Mouse (Mus musculus) lung, adult 2 months (tissue): ENCODE measurements at regions not wholly inside any gene's neighbourhood (a gene's known extent, or its start where the extent isn't known, plus 50 kb on each side); places are given as distances from the start of the nearest gene placed in this dataset.

Experiments
- DNase-seq: peaks from one replicate; pipeline ENCODE4 v3.0.0; 2022
- H3K4me1 ChIP-seq: fragments of 200-500 bp; 2 replicates; pipeline ENCODE4 v1.6.1; 2011; ENCODE audit warnings: low read length; ENCODE audit not compliant: control insufficient read depth, insufficient read depth
- H3K4me3 ChIP-seq: fragments of 200-500 bp; replicated peaks from 2 replicates; pipeline ENCODE3; 2011; ENCODE audit warnings: low read depth, mild to moderate bottlenecking, control low read depth, low read length; ENCODE audit errors: extremely low read depth
- CTCF ChIP-seq: fragments of 200-500 bp; IDR thresholded peaks from 2 replicates; pipeline ENCODE4 v1.5.1; 2011; ENCODE audit warnings: mild to moderate bottlenecking, low read length, control low read depth; ENCODE audit not compliant: insufficient read depth
- POLR2A ChIP-seq: fragments of 200-500 bp; IDR thresholded peaks from 2 replicates; pipeline ENCODE4 v1.6.1; 2011; ENCODE audit warnings: low read depth, mild to moderate bottlenecking, control low read depth, low read length, borderline replicate concordance; ENCODE audit errors: extremely low read depth
- WGBS: fragments of 180-500 bp; shearing (Covaris S2); methylation state at CpG from one replicate; pipeline ENCODE4 v1.1.7; 2018; 5-methylcytosine and 5-hydroxymethylcytosine counted together

DNA sequence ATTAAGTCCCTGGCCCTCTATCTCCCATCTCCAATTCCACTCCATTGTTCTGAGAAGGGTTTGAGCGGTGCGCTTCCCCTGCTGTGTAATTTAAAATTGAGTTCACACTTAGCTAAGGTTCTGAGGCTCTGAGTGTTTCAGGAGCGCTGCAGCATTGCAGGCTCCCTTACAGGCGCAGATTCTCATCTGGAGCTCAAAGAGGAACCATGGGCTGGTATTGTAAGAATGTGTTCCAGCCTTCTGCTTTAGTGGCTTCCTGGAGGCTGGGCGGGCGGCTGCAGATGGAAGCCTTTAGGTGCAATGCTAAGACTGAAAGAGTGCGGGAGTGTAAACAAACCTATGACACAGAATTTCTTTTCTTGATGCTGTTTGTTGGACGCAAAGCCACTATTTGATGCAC lies 177.8 kb downstream of the Insig2 start:
- TF ChIP-seq POLR2A = no peak
- no peak for TF ChIP-seq CTCF
- Histone ChIP-seq H3K4me3 (no peak overlapping the region), H3K4me1 (no peaks in the 10 kb centered on the region)
- no peak for DNase-seq
- WGBS = 42% methylated on average over 8 of the region's 8 CpGs

DNA sequence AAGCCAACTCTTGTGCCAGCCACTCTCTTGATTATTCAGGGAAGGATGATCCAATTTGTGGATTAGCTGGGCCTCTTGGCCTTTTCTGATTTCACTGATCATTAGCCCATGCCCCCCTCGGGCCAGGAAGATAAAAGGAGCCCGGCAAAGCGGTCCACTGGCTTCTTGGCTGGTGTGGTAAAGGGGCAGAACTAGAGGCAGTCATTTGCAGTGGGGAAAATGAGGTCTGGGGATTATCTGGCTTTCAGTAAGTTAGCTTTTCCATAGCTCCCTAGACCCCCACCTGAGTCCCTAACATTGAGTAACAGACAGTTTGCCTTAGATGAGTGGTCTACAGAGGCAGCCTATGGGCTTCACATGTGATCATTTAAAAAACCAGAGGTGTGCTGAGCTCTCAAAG lies 163.7 kb downstream of the Insig2 start:
- no peak overlapping the region for H3K4me3 ChIP-seq
- 39% methylated on average over 3 of the region's 3 CpGs for WGBS
- no peak for DNase-seq
- TF ChIP-seq CTCF (no peak), POLR2A (no peak)
- H3K4me1 ChIP-seq = no peaks in the 10 kb centered on the region

- H3K4me3 ChIP-seq = no peak overlapping the region
- no peak for DNase-seq
- H3K4me1 ChIP-seq = no peaks in the 10 kb centered on the region
- WGBS = 14% methylated on average over 3 of the region's 3 CpGs
- TF ChIP-seq POLR2A (no peak), CTCF (no peak)
Measured at GRCm38 (mm10) chr1:121176541-121176940, 155.8 kb downstream of the Insig2 start.

DNA sequence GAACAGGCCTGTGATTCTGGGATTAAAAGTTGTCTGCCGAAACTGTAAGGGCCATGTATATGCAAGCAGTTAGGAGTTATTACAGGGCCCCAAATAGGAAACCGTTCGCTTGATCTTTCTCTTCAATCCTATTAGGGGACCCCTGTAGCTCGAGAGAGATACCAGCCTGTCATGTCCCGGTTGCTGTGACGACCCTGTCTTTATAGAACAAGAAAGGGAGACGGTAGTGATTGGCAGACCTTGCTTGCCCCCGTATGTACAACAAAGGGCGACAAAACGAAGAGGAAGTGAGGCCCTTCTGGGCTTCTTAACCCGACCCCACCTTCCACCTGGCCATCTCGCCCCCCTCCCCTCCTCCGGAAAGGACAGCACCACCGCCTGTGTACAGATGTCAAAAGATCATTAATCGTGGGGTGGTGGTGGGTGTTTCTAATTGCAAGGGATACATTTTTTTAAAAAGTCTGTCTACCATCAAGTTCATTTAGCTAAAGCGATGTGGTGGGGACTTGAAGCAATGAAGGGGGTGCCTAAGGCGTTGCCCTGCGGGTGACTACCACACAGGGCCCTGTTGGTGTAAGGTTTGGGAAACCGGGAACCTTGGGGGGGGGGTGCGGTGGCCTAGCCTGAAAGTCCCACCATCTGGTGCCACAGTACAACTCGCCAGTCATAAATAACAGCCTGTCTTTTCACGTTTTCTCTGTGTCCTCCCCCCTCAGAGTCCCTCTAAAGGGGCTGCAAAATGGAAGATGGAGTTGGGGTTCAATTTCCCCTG lies 155.1 kb downstream of the Insig2 start:
- TF ChIP-seq POLR2A (no peak), CTCF (no peak)
- H3K4me1 ChIP-seq = no peaks in the 10 kb centered on the region
- H3K4me3 ChIP-seq = no peak overlapping the region
- no peak for DNase-seq
- 7% methylated on average over 22 of the region's 22 CpGs for WGBS

DNA sequence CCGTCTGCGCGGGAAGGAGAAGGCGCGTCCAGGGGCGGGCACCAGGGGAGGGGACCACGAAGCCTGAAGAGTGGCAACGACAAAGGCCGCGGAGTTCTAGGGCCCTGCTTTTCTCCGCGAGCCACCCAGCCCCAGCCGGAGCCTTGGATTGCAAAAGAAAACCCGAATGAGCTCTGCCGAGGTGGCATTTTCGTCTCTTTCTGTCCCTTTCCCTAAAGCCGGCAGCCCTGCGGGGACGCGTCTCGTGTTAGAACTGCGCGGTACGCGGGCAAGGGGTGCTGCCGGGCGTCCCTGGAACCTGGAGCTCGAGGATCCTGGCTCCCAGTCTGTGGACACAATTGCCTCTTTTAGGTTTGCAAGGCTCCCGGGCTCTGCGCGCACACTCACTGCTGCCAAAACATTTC lies 154.5 kb downstream of the Insig2 start:
- 3% methylated on average over 31 of the region's 31 CpGs for WGBS
- Histone ChIP-seq H3K4me1 (no peaks in the 10 kb centered on the region), H3K4me3 (no peak overlapping the region)
- DNase-seq = no peak
- TF ChIP-seq POLR2A (no peak), CTCF (no peak)

GRCm38 (mm10) chr1:121178611-121179245 lies 153.7 kb downstream of the Insig2 start:
- 5% methylated on average over 17 of the region's 17 CpGs for WGBS
- Histone ChIP-seq H3K4me3 (no peak overlapping the region), H3K4me1 (no peaks in the 10 kb centered on the region)
- TF ChIP-seq POLR2A (no peak), CTCF (no peak)
- DNase-seq = no peak

GRCm38 (mm10) chr1:121180273-121181030 lies 151.9 kb downstream of the Insig2 start:
- H3K4me3 ChIP-seq = no peak overlapping the region
- DNase-seq = peak; percentile 40
- 18% methylated on average over 20 of the region's 20 CpGs for WGBS
- TF ChIP-seq POLR2A (no peak), CTCF (peak; percentile 55)
- no peaks in the 10 kb centered on the region for H3K4me1 ChIP-seq

- Histone ChIP-seq H3K4me1 (no peaks in the 10 kb centered on the region), H3K4me3 (no peak overlapping the region)
- DNase-seq = no peak
- TF ChIP-seq POLR2A = no peak
- no peak for TF ChIP-seq CTCF
- 29% methylated on average over 2 of the region's 2 CpGs for WGBS
Measured at GRCm38 (mm10) chr1:121188895-121189294, 143.5 kb downstream of the Insig2 start.

GRCm38 (mm10) chr1:121194800-121195199 lies 137.6 kb downstream of the Insig2 start:
- DNase-seq = no peak
- WGBS = 79% methylated on average over 4 of the region's 4 CpGs
- no peak overlapping the region for H3K4me3 ChIP-seq
- no peak for TF ChIP-seq POLR2A
- H3K4me1 ChIP-seq = no peaks in the 10 kb centered on the region

- Histone ChIP-seq H3K4me3 (no peak overlapping the region), H3K4me1 (no peaks in the 10 kb centered on the region)
- no peak for DNase-seq
- 18% methylated on average over 2 of the region's 2 CpGs for WGBS
- TF ChIP-seq POLR2A (no peak), CTCF (peak; percentile 62)
Measured at GRCm38 (mm10) chr1:121215843-121216242, 116.5 kb downstream of the Insig2 start.

DNA sequence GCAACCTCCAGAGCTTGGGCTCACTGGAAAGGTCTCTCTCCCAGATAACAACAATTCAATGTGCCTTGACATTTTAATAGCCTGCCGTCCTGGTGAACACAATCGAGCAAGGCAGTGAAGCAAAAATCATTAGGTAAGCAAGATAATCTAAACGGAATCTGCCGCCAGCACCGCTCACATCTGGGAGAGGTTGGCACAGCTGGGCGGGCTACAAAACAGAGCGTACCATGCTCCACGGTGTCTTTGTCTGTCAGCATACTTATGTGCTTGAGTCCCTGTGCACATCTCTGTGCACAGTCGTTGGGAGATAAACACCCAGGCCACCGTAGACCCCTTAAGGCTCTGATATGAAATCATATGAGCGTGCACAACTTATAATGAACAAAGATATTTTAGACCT lies 108.1 kb downstream of the Insig2 start:
- no peak for TF ChIP-seq CTCF
- TF ChIP-seq POLR2A = no peak
- DNase-seq = no peak
- Histone ChIP-seq H3K4me3 (no peak overlapping the region), H3K4me1 (no peaks in the 10 kb centered on the region)
- WGBS = 75% methylated on average over 11 of the region's 11 CpGs
